ENCODE assay signal across 8 mouse cellular contexts in the genomic region with DNA sequence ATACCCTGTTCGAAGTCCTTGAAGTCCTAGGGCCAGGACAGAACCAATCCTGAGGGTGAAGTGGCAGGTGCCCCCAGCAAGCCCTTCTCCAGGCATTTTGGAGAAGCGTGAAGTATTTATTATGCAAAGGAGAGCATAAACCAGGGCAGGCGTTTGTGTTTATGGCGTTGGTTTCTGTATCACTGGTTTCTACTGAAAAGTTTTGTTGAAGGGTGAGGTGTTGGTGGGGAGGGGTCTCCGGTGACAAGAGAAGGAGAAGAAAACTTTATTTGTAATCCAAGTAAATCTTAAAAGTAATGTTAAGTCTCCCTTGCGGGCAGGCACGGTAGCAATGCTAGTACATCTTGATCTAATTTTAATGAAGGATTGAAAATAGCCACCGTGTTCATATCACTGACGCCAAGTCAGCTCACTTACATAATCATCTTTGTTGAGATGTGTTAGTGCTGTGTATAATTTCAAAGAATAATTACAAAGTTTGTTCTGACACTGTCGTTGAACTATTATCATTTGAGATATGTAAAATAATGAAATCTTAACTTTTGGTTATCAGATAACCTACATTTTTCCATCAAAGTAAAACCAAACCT.
DNase-seq lines count a peak whose midpoint lies in the region; ATAC-seq and TF ChIP-seq lines count a peak whose summit lies in the region.

No protein-coding gene starts in this region.

- peak overlapping the region; percentile 85 for H3K4me3 ChIP-seq in heart, embryonic 13.5 days
- peak overlapping the region; percentile 67 for H3K4me3 ChIP-seq in embryonic facial prominence, embryonic 15.5 days (replicated peaks)
- H3K4me3 ChIP-seq in limb, embryonic 15.5 days, result peak overlapping the region; percentile 69
- H3K4me3 ChIP-seq in stomach, postnatal 0 days (ENCODE audit: low read depth, low read length), result peak overlapping the region; percentile 70

- H3K27ac ChIP-seq in heart, embryonic 13.5 days (replicated peaks), result peak overlapping the region; percentile 97
- no peak overlapping the region for H3K27ac ChIP-seq in embryonic facial prominence, embryonic 15.5 days (replicated peaks)
- H3K27ac ChIP-seq in limb, embryonic 15.5 days, result no peak overlapping the region
- H3K27ac ChIP-seq in stomach, postnatal 0 days (replicated peaks), result no peak overlapping the region

- peaks cover 9% of the 10 kb centered on the region for H3K36me3 ChIP-seq in heart, embryonic 13.5 days
- no peaks in the 10 kb centered on the region for H3K36me3 ChIP-seq in embryonic facial prominence, embryonic 15.5 days
- no peaks in the 10 kb centered on the region for H3K36me3 ChIP-seq in limb, embryonic 15.5 days
- no peaks in the 10 kb centered on the region for H3K36me3 ChIP-seq in stomach, postnatal 0 days (ENCODE audit: control insufficient read depth, insufficient read depth, low read length)

- intact Hi-C loops in left cerebral cortex, postnatal 10 days (cut with DNase I), result loop anchor here (2.0 kb wide), 1 partner anchor 15 kb away; no protein-coding TSS in a partner anchor

- TF ChIP-seq CTCF in stomach, postnatal 0 days (IDR thresholded peaks at IDR 0.05; ENCODE audit: low read depth), result no peak

- H3K4me2 ChIP-seq in heart, embryonic 13.5 days, result peak overlapping the region; percentile 88
- peak overlapping the region; percentile 78 for H3K4me2 ChIP-seq in embryonic facial prominence, embryonic 15.5 days (replicated peaks)
- H3K4me2 ChIP-seq in limb, embryonic 15.5 days, result peak overlapping the region; percentile 74
- H3K4me2 ChIP-seq in stomach, postnatal 0 days (replicated peaks; ENCODE audit: low read depth), result peak overlapping the region; percentile 63

- no peaks in the 10 kb centered on the region for H3K9me3 ChIP-seq in heart, embryonic 13.5 days
- H3K9me3 ChIP-seq in embryonic facial prominence, embryonic 15.5 days (replicated peaks), result no peaks in the 10 kb centered on the region
- no peaks in the 10 kb centered on the region for H3K9me3 ChIP-seq in limb, embryonic 15.5 days
- no peaks in the 10 kb centered on the region for H3K9me3 ChIP-seq in stomach, postnatal 0 days (ENCODE audit: control insufficient read depth, low read length)

- WGBS in heart, embryonic 13.5 days, result 13% methylated on average over 10 of the region's 10 CpGs
- 15% methylated on average over 10 of the region's 10 CpGs for WGBS in embryonic facial prominence, embryonic 15.5 days
- 24% methylated on average over 10 of the region's 10 CpGs for WGBS in limb, embryonic 15.5 days
- 25% methylated on average over 10 of the region's 10 CpGs for WGBS in stomach, postnatal 0 days

- peak overlapping the region; percentile 94 for H3K9ac ChIP-seq in heart, embryonic 13.5 days
- peak overlapping the region; percentile 64; the same call in 1 of the 2 replicates for H3K9ac ChIP-seq in embryonic facial prominence, embryonic 15.5 days
- peak overlapping the region; percentile 66; the same call in 1 of the 2 replicates for H3K9ac ChIP-seq in limb, embryonic 15.5 days
- peak overlapping the region; percentile 82 for H3K9ac ChIP-seq in stomach, postnatal 0 days (ENCODE audit: low read length)

- H3K27me3 ChIP-seq in heart, embryonic 13.5 days (replicated peaks), result no peaks in the 10 kb centered on the region
- H3K27me3 ChIP-seq in embryonic facial prominence, embryonic 15.5 days, result no peaks in the 10 kb centered on the region
- no peaks in the 10 kb centered on the region for H3K27me3 ChIP-seq in limb, embryonic 15.5 days
- no peaks in the 10 kb centered on the region for H3K27me3 ChIP-seq in stomach, postnatal 0 days (ENCODE audit: control insufficient read depth, insufficient read depth, low read length)

- DNase-seq in heart, adult 11 months, result no peak
- peak; percentile 6 for DNase-seq in ES-CJ7 (ENCODE audit: low read depth, low spot score)
- peak; percentile 18 for DNase-seq in stomach, postnatal 0 days (ENCODE audit: low spot score)
- DNase-seq in left cerebral cortex, postnatal 10 days (ENCODE audit: extremely low spot score in 1 of 2, low spot score in 2 of 2), result no peak
- no peak for DNase-seq in layer of hippocampus, postnatal 25 days (ENCODE audit: extremely low spot score in 1 of 2, low spot score in 1 of 2)

- H3K4me1 ChIP-seq in heart, embryonic 13.5 days, result peaks cover 31% of the 10 kb centered on the region
- peaks cover 8% of the 10 kb centered on the region for H3K4me1 ChIP-seq in embryonic facial prominence, embryonic 15.5 days
- peaks cover 4% of the 10 kb centered on the region; the same call in 1 of the 2 replicates for H3K4me1 ChIP-seq in limb, embryonic 15.5 days
- no peaks in the 10 kb centered on the region for H3K4me1 ChIP-seq in stomach, postnatal 0 days (replicated peaks; ENCODE audit: control insufficient read depth, insufficient read depth)

- ATAC-seq in heart, embryonic 13.5 days (ENCODE audit: extremely low read depth, insufficient number of reproducible peaks, low FRiP score, low TSS enrichment), result no peak
- ATAC-seq in embryonic facial prominence, embryonic 15.5 days (ENCODE audit: insufficient number of reproducible peaks, low FRiP score, low TSS enrichment, low read depth), result no peak
- no peak for ATAC-seq in limb, embryonic 15.5 days (ENCODE audit: insufficient number of reproducible peaks, low FRiP score, low TSS enrichment, low read depth)
- ATAC-seq in stomach, postnatal 0 days (ENCODE audit: low FRiP score, low TSS enrichment), result no peak

- no peak for TF ChIP-seq EP300 in stomach, postnatal 0 days (optimal IDR thresholded peaks at IDR 0.05)

Comparison
In these comparisons a context has a peak if more than half of its experiments do, and no peak if none do; other contexts are left out.
1. DNase-seq: peak in ES-CJ7 (single experiment) and stomach, postnatal 0 days (single experiment); none in heart, adult 11 months (single experiment), left cerebral cortex, postnatal 10 days (0 of 2) and layer of hippocampus, postnatal 25 days (0 of 2).
2. Peak in every context shown above with its lines, with median percentiles within 50 percentile points of each other: H3K4me2 ChIP-seq, H3K4me3 ChIP-seq and H3K9ac ChIP-seq.